Mouse (Mus musculus) cerebellum, postnatal 10 days (tissue): ENCODE results near the gene Gm4707.
"Not testable (repeated sequence)": the region's sequence is repeated elsewhere in the genome, so short reads cannot be mapped to it uniquely, and the experiment has no call there.

Source experiments
- DNase-seq, 2 experiments: peaks; one replicate each; pipeline ENCODE4 v3.0.0; 2021; ENCODE audit warnings: mixed read lengths in 2 of 2

Gm4707 gene

DNA sequence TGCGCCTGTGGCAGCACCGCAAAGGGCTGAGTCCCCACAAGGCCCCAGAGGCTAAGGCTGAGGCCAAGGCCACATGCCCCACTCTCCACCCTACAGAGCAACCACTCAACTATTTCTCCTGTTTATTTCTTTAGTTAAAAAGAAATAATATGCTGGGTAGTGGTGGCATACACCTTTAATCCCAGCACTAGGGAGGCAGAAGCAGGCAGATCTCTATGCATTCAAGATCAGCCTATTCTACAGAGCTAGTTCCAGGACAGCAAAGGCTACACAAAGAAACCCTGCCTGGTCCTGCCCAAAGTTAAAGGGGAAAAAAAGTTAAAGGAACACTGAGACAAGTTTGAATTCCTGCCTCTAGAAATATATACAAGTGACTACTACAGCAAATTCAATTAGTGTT is at the start of gene Gm4707:
Gene Gm4707 (minus strand): TSS at position 101 of the 400 bp plus-strand sequence.
- no peak for DNase-seq

DNA sequence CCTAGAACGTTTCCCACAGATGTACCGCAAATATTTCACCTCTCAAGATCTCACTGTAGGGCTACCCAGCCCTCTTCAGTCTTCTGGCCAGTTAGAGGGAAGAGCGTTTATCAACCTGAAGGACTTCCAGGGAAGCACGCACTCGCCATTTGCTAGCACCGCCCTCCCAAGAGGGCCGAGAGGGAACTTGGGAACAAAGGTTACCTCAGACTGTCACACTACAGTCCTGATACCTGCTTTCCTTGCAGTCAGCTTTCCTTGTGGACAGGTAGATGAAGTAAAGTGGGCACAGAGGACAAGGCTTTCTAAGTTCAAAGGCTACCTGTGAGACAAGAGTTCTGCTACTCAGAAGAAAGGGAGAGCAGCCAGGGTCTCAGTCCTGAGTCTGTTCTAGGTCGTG is 47.1 kb upstream of the Gm4707 start:
- no peak for DNase-seq

DNA sequence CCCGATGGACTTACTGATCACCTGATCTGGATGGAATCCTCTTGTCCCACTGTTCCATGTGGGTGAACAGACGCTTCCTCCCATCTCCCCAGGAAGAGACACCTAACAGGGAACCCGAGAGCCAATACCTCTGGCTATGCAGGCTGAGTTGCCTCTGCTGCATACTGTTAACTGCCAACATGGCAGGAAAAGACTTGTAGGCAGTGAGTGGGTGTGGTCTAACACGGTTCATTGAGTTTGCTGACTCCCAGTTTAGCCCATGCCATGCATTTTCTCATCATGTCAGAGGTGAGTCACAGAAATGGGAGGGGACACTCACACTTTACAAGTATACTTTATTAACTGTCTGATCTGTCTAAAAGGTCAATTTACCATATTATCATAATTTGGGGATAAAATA is 36.1 kb upstream of the Gm4707 start:
- no peak for DNase-seq

DNA sequence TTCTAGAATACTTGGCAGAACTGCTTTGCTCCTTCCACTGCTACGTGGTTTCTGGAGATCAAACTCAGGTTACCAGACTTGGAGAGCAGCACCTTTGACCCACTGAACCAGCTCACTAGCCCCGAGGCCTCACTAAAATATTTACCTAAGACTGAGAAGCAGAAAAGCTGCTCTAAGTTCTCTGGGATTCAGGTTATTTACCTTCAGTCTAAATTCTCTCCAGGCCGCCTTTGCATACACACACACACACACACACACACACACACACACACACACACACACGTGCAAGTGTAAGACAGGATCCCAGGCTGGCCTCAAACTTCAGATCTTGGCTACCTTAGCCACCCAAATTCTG is 31.6 kb upstream of the Gm4707 start:
- DNase-seq, result no peak

DNA sequence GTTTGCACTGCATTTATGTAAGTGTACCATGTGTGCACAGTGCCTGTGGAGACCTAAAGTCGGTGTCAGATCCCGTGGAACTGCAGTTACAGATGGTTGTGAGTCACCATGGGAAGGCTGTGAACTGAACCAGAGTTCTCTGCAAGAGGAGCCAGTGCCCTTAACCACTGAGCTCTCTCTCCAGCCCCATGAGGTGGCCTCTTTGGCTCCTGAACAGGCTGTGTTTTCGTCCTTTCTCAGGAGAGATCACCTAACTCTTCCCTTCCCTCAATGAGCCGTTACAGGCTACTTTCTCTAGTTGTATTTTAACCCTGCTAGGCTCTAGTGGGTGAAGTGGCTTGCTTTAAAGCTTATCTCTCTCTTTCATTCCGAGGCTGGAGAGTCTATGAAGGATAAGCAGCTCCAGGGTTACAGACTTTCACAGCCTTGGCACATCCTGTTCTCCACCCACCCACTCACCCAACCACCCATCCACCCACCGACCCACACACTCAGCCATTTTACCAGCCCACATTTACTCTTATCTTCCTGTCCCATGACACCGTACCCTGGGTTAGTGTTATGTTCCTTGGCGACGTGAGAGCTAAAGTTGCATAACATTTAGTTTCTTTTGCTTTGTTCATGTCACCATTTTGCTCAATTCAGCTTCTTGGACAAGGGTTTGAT is 31.1 kb upstream of the Gm4707 start:
- DNase-seq, result no peak

DNA sequence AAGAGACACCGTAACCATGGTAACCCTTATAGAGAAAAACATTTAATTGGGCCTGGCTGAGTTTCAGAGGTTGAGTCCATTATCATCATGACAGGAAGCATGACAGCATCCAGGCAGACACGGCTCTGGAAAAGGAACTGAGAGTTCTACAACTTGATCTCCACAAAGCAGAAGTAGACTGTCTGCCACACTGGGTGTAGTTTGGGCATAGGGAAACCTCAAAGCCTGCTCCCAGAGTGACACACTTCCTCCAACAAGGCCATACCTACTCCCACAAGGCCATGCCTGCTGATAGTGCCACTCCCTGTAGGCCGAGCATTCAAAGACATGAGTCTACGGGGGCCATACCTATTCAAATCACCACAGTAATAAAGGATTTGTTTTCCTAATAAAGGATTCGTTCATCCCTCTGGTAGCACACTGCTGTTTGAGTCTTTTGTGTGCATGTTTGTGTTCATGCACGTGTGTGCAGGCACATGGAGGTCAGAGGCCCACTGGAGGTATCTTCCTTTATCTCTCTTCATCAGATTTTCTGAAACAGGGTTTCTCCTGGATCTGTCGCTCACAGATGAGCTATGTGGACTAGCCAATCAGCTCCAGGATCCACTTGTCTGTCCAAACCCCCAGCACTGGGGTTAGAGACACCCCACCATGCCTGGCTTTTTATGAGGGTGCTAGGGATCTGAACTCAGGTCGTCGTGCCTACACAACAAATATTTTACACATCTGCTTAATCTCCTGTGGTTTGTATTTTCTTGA is 30.2 kb upstream of the Gm4707 start:
- no peak for DNase-seq

DNA sequence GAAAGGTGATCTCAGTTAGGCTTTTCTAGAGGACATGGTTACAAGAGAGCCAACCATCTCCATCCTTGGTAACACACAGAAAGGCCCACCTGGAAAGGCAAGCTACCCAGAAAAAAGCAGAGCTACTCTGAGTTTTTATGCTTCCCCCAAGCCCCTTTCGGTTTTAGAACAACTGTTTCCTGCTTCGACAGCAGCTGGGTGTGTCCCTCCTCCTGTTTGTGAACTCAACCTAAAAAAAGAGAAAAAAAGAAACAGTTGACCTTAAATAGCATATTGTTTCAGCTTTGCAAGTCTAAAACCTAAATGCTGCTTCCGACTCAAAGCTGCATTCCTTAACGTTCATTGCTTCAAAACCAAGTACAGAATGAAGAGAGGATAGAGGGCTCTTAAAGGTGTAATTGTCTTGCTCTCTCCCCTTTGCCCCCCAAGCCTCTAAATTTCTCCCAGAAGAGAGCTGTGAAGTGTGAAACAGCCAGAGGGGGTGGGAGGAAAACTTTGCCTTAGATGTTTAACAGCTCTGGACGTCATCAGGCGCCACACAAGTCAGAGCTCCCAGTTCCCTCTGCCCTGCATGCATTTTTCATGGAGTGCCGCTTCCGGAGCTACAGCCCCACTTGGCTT is 26.6 kb upstream of the Gm4707 start:
- no peak for DNase-seq

DNA sequence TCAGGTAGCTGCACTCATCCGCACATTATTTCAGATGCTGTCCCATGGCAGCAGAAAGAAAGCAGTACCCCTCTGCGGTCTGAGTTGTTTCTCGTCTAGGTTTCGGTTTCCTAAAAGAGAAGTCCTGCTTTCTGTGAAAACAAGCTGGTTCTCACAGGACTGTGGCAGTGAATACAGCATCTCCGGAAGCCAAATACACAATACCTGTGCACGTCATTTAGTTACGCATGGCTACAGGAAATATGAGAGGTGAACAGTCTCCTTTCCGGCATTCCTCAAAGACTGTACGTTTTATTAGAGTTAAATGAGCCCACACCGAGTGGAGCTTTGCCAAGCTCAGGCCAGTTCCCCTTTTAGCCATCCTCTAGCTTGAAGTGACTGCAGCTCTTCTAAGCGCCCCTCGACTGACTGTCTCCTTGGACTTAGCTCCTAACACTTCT is 26.1 kb upstream of the Gm4707 start:
- no peak for DNase-seq

DNA sequence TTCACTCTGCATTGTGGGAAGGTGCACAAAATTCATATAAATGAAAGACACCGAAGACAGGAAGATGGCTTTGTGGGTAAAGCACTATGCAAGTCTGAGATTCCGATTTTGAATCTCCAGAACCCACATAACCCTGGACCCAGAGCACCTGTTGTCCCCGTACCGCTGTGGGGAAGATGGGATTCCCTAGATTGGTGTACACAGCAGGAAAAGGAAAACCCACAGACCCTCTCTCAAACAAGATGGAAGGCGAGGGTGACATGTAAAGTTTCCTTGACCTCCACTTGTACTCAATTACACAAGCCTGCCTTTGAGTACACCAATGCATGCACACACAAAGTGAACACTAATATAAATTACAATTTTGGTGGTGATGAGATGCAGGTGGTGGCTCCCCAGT is 25.0 kb upstream of the Gm4707 start:
- no peak for DNase-seq

DNA sequence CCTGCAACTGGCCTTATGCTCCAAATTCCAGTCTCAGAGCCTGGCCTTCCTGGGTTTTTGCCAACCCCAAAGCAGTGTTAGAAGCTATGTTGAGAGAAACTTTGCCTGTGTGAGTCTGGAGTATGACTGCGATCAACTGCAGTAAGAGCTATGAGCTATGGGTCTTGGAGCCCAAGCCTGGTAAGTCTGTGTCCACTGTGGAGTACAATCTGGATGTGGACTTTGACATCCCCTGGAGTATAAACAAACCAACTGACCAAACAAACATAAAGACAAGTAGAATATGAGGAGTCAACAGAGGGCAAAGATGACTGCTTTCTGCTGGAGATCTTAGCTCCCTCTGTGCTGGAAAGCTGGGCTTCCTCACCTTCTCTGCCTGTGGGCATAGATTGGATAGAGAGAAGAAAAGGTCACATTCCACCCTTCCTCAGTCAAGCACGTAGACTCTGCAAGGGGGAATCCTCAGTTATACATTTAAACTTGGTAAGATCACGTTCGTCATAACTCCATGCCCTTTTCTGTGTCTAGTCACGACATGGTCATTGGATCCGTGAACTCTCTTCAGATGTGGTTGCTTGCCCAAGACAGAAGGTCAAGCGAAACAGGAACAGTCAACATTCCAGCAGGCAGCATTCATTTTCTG is 23.8 kb upstream of the Gm4707 start:
- DNase-seq, result no peak

DNA sequence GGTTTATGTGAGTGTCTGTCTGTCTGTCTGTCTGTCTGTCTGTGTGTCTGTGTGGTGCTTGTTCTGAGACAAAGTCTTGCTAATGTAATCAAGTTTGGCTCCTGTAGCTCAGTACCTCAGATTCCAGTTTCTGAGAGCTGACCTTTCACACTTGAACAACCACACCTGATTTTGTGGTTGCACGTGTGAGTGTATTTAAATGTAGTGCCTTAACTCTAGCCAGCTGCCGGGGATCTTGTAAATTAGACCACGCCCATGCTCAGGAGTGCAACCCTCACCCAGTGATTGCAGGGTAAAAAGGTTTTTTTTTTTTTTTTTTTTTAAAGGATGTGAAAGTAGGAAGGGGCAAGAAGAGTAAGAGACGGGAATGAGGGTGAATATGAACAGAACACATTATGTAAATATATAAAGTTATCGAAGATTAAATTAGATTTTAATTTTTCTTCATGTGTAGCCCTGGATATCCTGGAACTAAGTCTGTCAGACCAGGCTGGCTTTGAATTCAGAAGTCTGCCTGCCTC is 19.7 kb upstream of the Gm4707 start:
- DNase-seq, result no peak

DNA sequence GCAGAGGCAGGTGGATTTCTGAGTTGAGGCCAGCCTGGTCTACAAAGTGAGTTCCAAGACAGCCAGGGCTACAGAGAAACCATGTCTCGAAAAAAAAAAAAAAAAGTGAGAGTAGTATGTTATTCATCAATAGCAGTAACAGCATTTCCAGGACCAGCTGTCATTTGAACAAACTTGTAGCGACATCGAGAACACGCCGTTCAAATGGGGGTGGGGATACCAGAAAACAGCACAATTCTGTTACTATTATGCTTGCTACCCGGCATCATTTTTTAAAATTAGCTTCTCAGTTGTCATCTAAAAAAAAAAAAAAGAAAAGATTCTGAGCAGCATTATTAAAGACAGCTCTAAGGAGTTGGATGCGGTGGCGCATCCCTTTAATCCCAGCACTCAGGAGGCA is 17.8 kb upstream of the Gm4707 start:
- no peak for DNase-seq

DNA sequence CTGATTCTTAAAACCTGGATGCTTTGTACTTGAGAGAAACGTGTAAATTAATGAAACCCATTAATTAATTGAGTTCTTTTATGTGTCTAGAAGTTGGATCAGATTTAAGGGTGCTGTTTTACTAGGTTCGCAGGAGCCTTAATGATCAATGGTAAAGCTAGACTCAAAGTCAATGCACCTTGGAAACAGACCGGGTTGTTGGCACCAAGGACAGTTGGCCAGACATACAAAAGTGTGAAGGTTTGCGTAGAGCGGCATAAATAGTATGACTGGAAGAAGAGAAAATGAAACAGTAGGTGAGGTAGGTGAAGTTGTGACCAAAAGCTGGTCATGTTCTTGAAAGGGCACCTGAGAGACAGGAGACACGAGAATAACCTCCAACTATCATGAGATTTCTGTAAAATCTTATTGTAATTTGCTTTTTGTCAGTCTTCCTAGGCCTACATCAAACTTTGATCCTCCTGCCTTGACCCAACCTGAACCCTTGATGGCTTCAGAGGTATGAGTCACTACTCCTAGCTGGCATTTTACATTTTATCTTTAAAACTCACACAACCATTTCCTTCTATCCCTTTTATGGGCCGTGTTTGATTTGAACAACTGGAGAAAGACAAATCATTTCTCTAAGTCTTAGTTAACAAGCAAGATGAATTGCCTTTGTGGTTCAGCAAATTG is 16.8 kb upstream of the Gm4707 start:
- peak; percentile 13 to 16 for DNase-seq

DNA sequence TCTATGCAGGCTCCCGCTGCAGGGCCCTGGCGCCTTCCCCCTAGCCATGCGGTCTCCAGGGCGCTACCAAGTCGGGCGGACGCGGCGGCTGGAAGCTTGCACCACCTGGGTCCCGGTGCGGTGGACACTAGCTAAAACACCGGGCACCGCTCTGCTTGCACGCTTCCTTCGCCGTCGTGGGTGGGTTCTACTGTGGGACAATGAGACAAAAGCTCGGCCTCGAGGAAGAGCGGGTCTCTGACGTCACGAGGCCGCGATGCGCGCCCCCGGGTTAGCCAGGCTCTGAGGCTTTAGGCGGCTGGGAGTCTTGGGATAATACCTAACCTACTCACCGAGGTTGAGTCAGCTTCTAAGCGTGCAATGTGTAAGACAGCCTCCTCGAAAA is 16.0 kb upstream of the Gm4707 start:
- peak; percentile 86 for DNase-seq

DNA sequence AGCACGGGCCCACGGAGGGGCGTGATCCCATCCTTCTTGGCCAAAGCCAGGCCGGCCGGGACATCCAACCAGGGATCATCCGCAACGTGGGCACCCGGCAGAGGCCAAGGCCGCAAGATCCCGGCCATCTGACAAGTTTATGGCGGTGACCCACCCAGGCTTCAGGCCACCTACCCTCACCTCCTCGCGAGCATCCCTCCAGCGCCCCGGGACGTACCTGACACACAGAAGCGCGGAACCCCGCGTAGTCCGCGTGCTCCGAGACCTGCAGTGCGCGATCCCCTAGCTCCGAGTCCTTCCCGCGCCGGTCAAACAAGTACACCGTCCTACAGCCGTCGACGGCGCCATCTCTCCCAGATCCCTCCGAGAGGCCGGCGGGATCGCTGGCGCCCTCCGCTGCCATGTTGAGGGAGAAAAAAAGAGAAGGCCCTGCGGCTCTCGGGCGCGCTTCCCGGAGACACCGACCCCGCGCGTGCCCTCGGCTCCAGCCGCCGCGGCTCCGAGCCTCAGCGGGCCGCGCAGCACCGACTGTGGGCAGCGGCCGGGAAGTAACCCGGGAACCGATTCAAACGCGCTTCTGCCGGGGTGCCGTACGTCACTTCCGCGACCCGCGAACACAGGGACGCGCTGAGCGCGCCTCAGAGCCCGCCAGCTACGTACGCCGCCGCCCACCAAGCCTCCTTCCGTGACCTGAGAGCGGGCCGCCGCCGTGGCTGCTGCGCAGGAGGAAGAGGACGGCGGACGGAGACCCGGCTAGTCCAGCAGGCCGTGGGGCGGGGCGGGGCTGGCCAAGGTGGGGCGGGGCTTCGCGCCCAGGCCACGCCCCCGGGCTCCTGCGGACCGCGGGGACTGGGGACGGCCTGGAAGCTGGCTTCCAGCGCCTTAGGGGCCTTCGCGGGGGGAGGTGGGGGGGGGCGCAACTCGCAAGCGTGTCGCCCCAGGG is 15.3 kb upstream of the Gm4707 start, which contains the start of gene Smchd1:
Gene Smchd1 (minus strand): TSS at position 582 of the 943 bp plus-strand sequence.
- DNase-seq, result peak; percentile 95 to 97

DNA sequence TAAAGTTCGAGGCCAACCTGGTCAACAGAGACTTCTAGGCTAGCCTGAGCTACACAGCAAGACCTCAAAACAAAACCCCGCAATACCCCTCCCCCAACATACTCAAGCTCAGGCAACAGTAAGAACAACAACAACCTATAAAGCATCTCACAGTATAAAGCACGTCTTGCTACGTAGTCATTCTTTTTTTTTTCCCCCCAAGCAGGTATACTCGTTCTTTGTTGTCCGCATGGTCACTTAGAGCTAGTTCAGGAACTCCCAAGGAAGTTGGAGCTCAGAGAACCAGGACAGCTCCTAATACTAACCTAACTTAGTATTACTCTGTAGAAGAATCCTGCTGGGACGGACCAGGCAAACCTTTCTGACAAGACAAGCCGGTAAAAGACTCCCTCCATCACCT is 14.4 kb upstream of the Gm4707 start:
- DNase-seq, result peak in 1 of 2 experiments; percentile 16

DNA sequence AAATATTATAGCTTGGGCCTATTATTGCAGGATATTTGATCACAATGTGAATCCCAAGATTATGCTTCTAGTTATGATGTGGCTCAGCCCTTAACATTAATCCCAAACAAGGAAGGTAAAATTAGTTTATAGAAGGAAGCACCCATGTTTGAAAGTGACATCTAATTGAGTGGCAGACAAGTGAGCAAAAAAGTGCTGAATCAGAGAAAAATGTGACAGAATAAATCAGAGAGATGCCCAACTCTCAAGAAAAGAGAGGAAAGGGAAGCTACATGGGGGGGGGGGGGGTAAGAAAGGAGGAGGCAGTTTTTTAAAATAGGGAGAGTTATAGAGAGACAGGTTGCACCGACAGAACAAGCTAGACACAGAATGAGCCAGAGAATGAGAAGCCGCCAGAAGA is 11.5 kb upstream of the Gm4707 start:
- no peak for DNase-seq

DNA sequence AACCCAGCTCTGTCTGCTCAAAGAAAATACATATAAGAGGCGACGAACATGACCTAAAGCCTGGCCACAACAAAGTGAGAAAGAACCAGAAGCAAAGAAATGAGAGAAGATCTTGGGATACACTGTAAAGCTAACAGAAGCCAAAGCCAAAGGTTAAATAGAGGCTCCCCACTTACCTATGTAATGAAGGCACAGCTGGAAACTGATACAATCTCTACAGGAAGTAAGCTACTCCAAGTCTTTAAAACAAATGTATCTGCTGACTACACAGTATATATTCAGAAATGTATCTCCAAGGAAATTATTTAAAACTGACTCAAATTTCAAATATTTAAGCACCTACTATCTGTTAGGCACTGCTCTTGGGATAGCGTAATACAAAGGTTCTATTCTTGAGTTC is 594 bp upstream of the Gm4707 start:
- no peak for DNase-seq

DNA sequence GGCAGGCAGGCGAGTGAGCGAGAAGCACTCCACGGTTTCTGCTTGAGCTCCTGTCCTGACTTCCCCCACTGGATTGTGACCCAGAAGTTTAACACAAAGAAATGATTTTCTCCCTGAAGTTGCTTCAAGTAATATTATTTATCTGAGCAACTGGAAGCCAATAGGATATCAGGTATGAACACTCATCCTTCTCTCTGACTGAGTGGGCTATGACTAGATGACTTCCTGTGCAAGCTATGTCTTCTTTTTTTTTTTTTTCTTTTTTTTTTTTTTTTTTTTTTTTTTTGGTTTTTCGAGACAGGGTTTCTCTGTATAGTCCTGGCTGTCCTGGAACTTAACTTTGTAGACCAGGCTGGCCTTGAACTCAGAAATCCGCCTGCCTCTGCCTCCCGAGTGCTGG is 2.4 kb downstream of the Gm4707 start:
- DNase-seq, result not testable (repeated sequence)

DNA sequence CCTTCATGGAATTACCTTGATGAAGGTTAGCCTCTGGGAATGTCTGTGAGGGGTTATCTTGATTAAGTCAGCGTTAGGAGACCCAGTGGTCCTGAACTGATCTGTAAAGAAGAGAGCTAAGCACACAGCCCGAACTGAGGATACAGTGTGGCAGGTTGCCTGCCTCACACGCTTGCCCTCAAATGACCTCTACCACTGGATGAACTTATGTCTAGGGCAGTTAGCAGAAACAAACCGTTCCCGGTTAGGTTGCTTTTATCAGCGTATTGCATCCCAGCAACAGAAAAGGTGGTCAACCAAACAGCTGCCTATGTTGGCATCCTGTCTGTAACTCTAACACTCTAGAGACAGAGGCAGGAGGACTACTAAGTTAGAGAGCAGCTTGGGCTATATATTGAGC is 14.5 kb downstream of the Gm4707 start:
- DNase-seq, result no peak

DNA sequence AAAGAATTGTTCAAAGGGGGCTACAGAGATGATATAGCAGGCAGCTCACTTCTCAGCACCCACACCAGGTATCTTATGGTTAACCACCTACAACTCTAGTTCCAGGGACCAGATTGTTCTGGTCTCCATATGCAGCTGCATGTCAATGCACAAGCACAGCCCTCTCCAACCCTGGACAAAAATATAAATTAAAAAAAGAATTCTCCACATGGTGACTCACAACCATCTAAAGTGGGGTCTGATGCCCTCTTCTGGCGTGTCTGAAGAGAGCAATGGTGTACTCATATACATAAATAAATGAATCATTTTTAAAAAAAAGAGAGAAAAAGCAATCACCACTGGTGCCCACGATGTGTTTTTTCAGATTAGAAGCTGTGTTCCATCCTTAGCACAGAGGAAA is 15.0 kb downstream of the Gm4707 start:
- no peak for DNase-seq

DNA sequence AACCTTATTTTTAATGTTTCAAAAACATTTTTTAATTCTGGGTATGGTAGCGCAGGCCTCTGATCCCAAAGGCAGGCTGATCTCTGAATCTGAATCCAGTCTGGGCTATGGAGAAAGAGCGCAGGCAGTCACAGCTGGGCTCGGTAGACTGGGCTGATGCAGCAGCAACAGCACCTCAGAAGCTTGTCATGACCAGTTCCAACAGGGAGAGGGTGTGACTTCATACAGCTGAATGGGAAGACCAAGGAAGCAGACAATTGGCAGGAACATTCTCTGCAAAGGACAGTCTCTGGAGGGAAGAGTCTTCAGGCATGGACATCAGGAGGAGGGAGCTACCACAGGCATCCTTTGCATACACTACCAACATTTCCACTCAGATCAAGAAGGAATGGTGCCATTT is 15.6 kb downstream of the Gm4707 start:
- DNase-seq, result no peak
